Mouse (Mus musculus) layer of hippocampus, postnatal 36 days (tissue): ENCODE measurements around the gene Naa11. TPM values are rescaled to one million over a fixed set of nuclear protein-coding genes. Genes with fewer than 3 reads are reported as not detected.

Source experiments
- DNase-seq, 2 experiments: peaks; one replicate each; pipeline ENCODE4 v3.0.0; 2022
- total RNA-seq, 2 experiments: library from RNA; stranded (reverse); gene quantifications; 2 replicates each; pipeline ENCODE4 v1.2.3; 2021

Gene Naa11
- total RNA-seq, 2 experiments from 2014 or later = not detected

- no peak for DNase-seq
Observed at GRCm38 (mm10) chr5:97344144-97344543, 48.0 kb downstream of the Naa11 start.

GRCm38 (mm10) chr5:97334794-97335193 lies 57.4 kb downstream of the Naa11 start:
- DNase-seq = no peak

Other genes starting within 250 kb of the Naa11 start
- gene Gk2, start 64.6 kb upstream of the Naa11 start, total RNA-seq = not detected